Mouse (Mus musculus) CH12.LX (cell line): ENCODE results near the gene Commd3. TPM values are rescaled to one million over a fixed set of nuclear protein-coding genes. Genes with fewer than 3 reads are reported as not detected.

ENCODE experiments used
- DNase-seq: peaks from one replicate; pipeline ENCODE4 v3.0.0-alpha.2; 2013; ENCODE audit errors: extremely low read depth
- H3K27ac ChIP-seq: 2 replicates; pipeline ENCODE4 v1.5.1; 2012; ENCODE audit warnings: low read depth, mild to moderate bottlenecking, control low read depth, moderate library complexity; ENCODE audit not compliant: insufficient read depth
- H3K27me3 ChIP-seq: replicated peaks from 2 replicates; pipeline ENCODE3; 2012; ENCODE audit warnings: inconsistent platforms
- H3K36me3 ChIP-seq, 2 experiments: replicated peaks in 1 of 2; 2 replicates each; pipeline versions ENCODE3 to v1.6.1; 2012; ENCODE audit warnings: inconsistent platforms in 1 of 2, low read length in 1 of 2, mild to moderate bottlenecking in 1 of 2, mixed read lengths in 1 of 2, moderate library complexity in 1 of 2; ENCODE audit not compliant: control insufficient read depth in 1 of 2, insufficient read depth in 1 of 2
- H3K4me1 ChIP-seq, 2 experiments: 2 replicates each; pipeline ENCODE4 v1.6.1; 2012; ENCODE audit warnings: inconsistent platforms in 1 of 2, moderate library complexity in 1 of 2; ENCODE audit not compliant: insufficient read depth in 2 of 2, control insufficient read depth in 1 of 2
- H3K4me2 ChIP-seq: 2 replicates; pipeline ENCODE4 v1.6.1; 2012; ENCODE audit warnings: low read depth, mild to moderate bottlenecking, control low read depth; ENCODE audit not compliant: poor library complexity, insufficient read depth, severe bottlenecking
- H3K4me3 ChIP-seq, 3 experiments: fragments of 150-350 bp in 1 of 3; sonication (generic) in 1 of 3; replicated peaks in 1 of 3; 2 replicates each; pipeline versions ENCODE3 to v1.5.1; 2011 to 2012; ENCODE audit warnings: low read depth in 2 of 3, low read length in 2 of 3, mild to moderate bottlenecking in 2 of 3, moderate library complexity in 2 of 3, control low read depth in 1 of 3, improper control_type of control experiment in 1 of 3, inconsistent platforms in 1 of 3, mixed read lengths in 1 of 3; ENCODE audit not compliant: poor library complexity in 1 of 3
- H3K79me2 ChIP-seq: replicated peaks from 2 replicates; pipeline ENCODE4 v1.6.1; 2012; ENCODE audit warnings: mild to moderate bottlenecking, moderate library complexity; ENCODE audit not compliant: control insufficient read depth, poor library complexity, insufficient read depth, severe bottlenecking; ENCODE audit errors: extremely low read depth
- H3K9ac ChIP-seq: 2 replicates; pipeline ENCODE4 v1.6.1; 2012; ENCODE audit warnings: low read depth, mild to moderate bottlenecking, control low read depth, moderate library complexity; ENCODE audit not compliant: insufficient read depth
- H3K9me3 ChIP-seq: replicated peaks from 2 replicates; pipeline ENCODE3; 2012; ENCODE audit warnings: low read length, inconsistent platforms, mixed read lengths
- CHD1 ChIP-seq: IDR thresholded peaks from 2 replicates; pipeline ENCODE4 v1.6.1; 2012; ENCODE audit warnings: low read depth, low read length, improper control_type of control experiment, inconsistent platforms
- E2F4 ChIP-seq: IDR thresholded peaks from 2 replicates; pipeline ENCODE4 v1.6.1; 2011; ENCODE audit warnings: low read depth, low read length, improper control_type of control experiment; ENCODE audit not compliant: insufficient replicate concordance
- ETS1 ChIP-seq: conservative IDR thresholded peaks from 2 replicates; pipeline ENCODE4 v1.6.1; 2012; ENCODE audit warnings: low read depth, mild to moderate bottlenecking, inconsistent platforms, low read length, improper control_type of control experiment, moderate library complexity
- HCFC1 ChIP-seq: IDR thresholded peaks from 2 replicates; pipeline ENCODE4 v1.6.1; 2012; ENCODE audit warnings: low read depth, mild to moderate bottlenecking, inconsistent platforms, low read length, improper control_type of control experiment
- JUN ChIP-seq: IDR thresholded peaks from 2 replicates; pipeline ENCODE4 v1.6.1; 2011; ENCODE audit warnings: low read depth, mild to moderate bottlenecking, low read length, improper control_type of control experiment, moderate library complexity; ENCODE audit not compliant: insufficient read depth
- JUND ChIP-seq: conservative IDR thresholded peaks from 2 replicates; pipeline ENCODE4 v1.6.1; 2011; ENCODE audit warnings: low read depth, low read length, improper control_type of control experiment
- KAT2A ChIP-seq: IDR thresholded peaks from 2 replicates; pipeline ENCODE4 v1.6.1; 2012; ENCODE audit warnings: low read length, improper control_type of control experiment, inconsistent platforms; ENCODE audit not compliant: insufficient replicate concordance
- MEF2A ChIP-seq: IDR thresholded peaks from 2 replicates; pipeline ENCODE4 v1.6.1; 2014; ENCODE audit warnings: low read depth, mild to moderate bottlenecking, inconsistent platforms, low read length, improper control_type of control experiment, borderline replicate concordance
- MYC ChIP-seq: IDR thresholded peaks from 2 replicates; pipeline ENCODE4 v1.6.1; 2011; ENCODE audit warnings: low read depth, mild to moderate bottlenecking, improper control_type of control experiment, low read length
- NRF1 ChIP-seq: IDR thresholded peaks from 2 replicates; pipeline ENCODE4 v1.6.1; 2014; ENCODE audit warnings: low read depth, mild to moderate bottlenecking, inconsistent platforms, low read length, improper control_type of control experiment, moderate library complexity
- POLR2A ChIP-seq: IDR thresholded peaks from 2 replicates; pipeline ENCODE4 v1.6.1; 2011; ENCODE audit warnings: low read depth, mild to moderate bottlenecking, improper control_type of control experiment, low read length
- RAD21 ChIP-seq: IDR thresholded peaks from 2 replicates; pipeline ENCODE4 v1.6.1; 2011; ENCODE audit warnings: low read depth, mild to moderate bottlenecking, low read length, improper control_type of control experiment, moderate library complexity
- RCOR1 ChIP-seq: conservative IDR thresholded peaks from 2 replicates; pipeline ENCODE4 v1.6.1; 2012; ENCODE audit warnings: low read depth, mild to moderate bottlenecking, inconsistent platforms, low read length, improper control_type of control experiment
- TBP ChIP-seq: conservative IDR thresholded peaks from 2 replicates; pipeline ENCODE4 v1.6.1; 2011; ENCODE audit warnings: low read depth, low read length, improper control_type of control experiment
- UBTF ChIP-seq: IDR thresholded peaks from 2 replicates; pipeline ENCODE4 v1.6.1; 2012; ENCODE audit warnings: low read depth, mild to moderate bottlenecking, inconsistent platforms, low read length, improper control_type of control experiment, moderate library complexity
- USF2 ChIP-seq: conservative IDR thresholded peaks from 2 replicates; pipeline ENCODE4 v1.6.1; 2011; ENCODE audit warnings: low read depth, low read length, improper control_type of control experiment
- ZC3H11A ChIP-seq: IDR thresholded peaks from 2 replicates; pipeline ENCODE4 v1.6.1; 2012; ENCODE audit warnings: low read depth, mild to moderate bottlenecking, inconsistent platforms, low read length, improper control_type of control experiment
- ZKSCAN1 ChIP-seq: IDR thresholded peaks from 2 replicates; pipeline ENCODE4 v1.6.1; 2012; ENCODE audit warnings: low read depth, inconsistent platforms, low read length, improper control_type of control experiment, borderline replicate concordance
- ZMIZ1 ChIP-seq: IDR thresholded peaks from 2 replicates; pipeline ENCODE4 v1.6.1; 2012; ENCODE audit warnings: low read depth, mild to moderate bottlenecking, inconsistent platforms, low read length, improper control_type of control experiment
- ZNF384 ChIP-seq: IDR thresholded peaks from 2 replicates; pipeline ENCODE4 v1.6.1; 2012; ENCODE audit warnings: low read depth, low read length, improper control_type of control experiment, inconsistent platforms
- dilution Hi-C: fragments of 300-500 bp; cut with MboI; formaldehyde crosslinking; loops from 2 replicates; pipeline ENCODE4 v1.14.3; 2020; ENCODE audit warnings: low sequenced_read_pairs; ENCODE audit not compliant: extremely low pct_unique_long_range_greater_than_20kb, extremely low pct_ligation_motif_present
- in situ Hi-C: fragments of 300-500 bp; cut with MboI; formaldehyde crosslinking; loops from 3 replicates; pipeline ENCODE4 v1.14.3; 2019; ENCODE audit warnings: low sequenced_read_pairs, low pct_ligation_motif_present, low pct_unique_long_range_greater_than_20kb, mixed read lengths
- polyA plus RNA-seq: library from polyadenylated mRNA; unstranded; fragments of >175 nt; gene quantifications from 2 replicates; pipeline ENCODE4 v1.2.1, GENCODE M21; 2012; ENCODE audit warnings: low read depth; ENCODE audit not compliant: insufficient read length
- total RNA-seq, 2 experiments: library from RNA; depleted of rRNA; stranded (reverse); fragments of 300-350 nt in 1 of 2; fragments of >200 nt in 1 of 2; gene quantifications; 2 replicates each; pipeline ENCODE4 v1.2.3; 2012 to 2014

Commd3 gene
- total and polyA plus RNA-seq, 3 experiments, result 116 to 183 (median 149) TPM

GRCm38 (mm10) chr2:18686386-18686785 is 14.2 kb downstream of the Commd3 start:
- dilution Hi-C loops, result no loop called here
- H3K36me3 ChIP-seq, result peaks cover 9 to 16% of the 10 kb centered on the region in 2 experiments
- no peak overlapping the region for H3K27ac ChIP-seq
- peaks cover 13% of the 10 kb centered on the region for H3K9me3 ChIP-seq
- H3K4me3 ChIP-seq, result no peak overlapping the region
- in situ Hi-C loops, result loop anchor here (25.0 kb wide), 2 partner anchors 299 to 649 kb away; partner anchors contain the start of genes A930004D18Rik, Dnajc1 and Skida1
- no peak for DNase-seq
- no peaks in the 10 kb centered on the region for H3K79me2 ChIP-seq
- TF ChIP-seq MYC, result no peak
- H3K4me2 ChIP-seq, result no peak overlapping the region
- peaks cover 4 to 7% of the 10 kb centered on the region in 2 experiments; a peak in 3 of 4 replicates for H3K4me1 ChIP-seq
- H3K27me3 ChIP-seq, result peaks cover 14% of the 10 kb centered on the region
- no peak overlapping the region for H3K9ac ChIP-seq

GRCm38 (mm10) chr2:18686826-18687519 is 14.8 kb downstream of the Commd3 start:
- TF ChIP-seq TBP (no peak), POLR2A (no peak), E2F4 (no peak), USF2 (no peak), MEF2A (no peak), ZMIZ1 (no peak), NRF1 (no peak), RCOR1 (no peak), KAT2A (no peak), ZKSCAN1 (no peak), HCFC1 (no peak), JUN (no peak), CHD1 (no peak), UBTF (no peak), RAD21 (no peak), ZNF384 (no peak), ZC3H11A (no peak), ETS1 (no peak), JUND (no peak)
- TF ChIP-seq, all 38 proteins: peak for 0
- dilution Hi-C loops (no loop called here), in situ Hi-C loops (loop anchor here (25.0 kb wide), 2 partner anchors 300 to 650 kb away; partner anchors contain the start of genes A930004D18Rik, Dnajc1 and Skida1)
- Histone ChIP-seq H3K79me2 (no peaks in the 10 kb centered on the region), H3K27ac (no peak overlapping the region; the same call in 1 of the 2 replicates), H3K9ac (no peak overlapping the region), H3K4me1 (peaks cover 4 to 7% of the 10 kb centered on the region in 2 experiments; a peak in 3 of 4 replicates), H3K36me3 (peaks cover 9 to 13% of the 10 kb centered on the region in 2 experiments), H3K27me3 (peaks cover 16% of the 10 kb centered on the region), H3K4me2 (no peak overlapping the region), H3K9me3 (peaks cover 13% of the 10 kb centered on the region), H3K4me3 (no peak overlapping the region)
- no peak for DNase-seq
